Mouse (Mus musculus) ovary, adult 18-20 months (tissue): Measurements from ENCODE around the gene Snap47.
"Not testable (repeated sequence)": the region's sequence is repeated elsewhere in the genome, so short reads cannot be mapped to it uniquely, and the experiment has no call there.

Experiments used
- DNase-seq: peaks from one replicate; pipeline ENCODE4 v3.0.0; 2022; ENCODE audit warnings: low spot score, mixed read lengths

The Snap47 gene

GRCm38 (mm10) chr11:59367955-59368354 is 83.0 kb downstream of the Snap47 start:
- DNase-seq, result not testable (repeated sequence)

- DNase-seq, result no peak
These were observed 84.4 kb downstream of the Snap47 start for GRCm38 (mm10) chr11:59366633-59367032.

- no peak for DNase-seq
These were observed 85.0 kb downstream of the Snap47 start for GRCm38 (mm10) chr11:59366031-59366430.

- DNase-seq, result no peak
These were observed 86.6 kb downstream of the Snap47 start for GRCm38 (mm10) chr11:59364417-59364816.

- DNase-seq, result no peak
These were observed 87.0 kb downstream of the Snap47 start for GRCm38 (mm10) chr11:59364007-59364406.

GRCm38 (mm10) chr11:59361291-59361690 is 89.7 kb downstream of the Snap47 start:
- no peak for DNase-seq
